Mouse (Mus musculus) T-helper 1 cell (primary cell): ENCODE measurements around the gene St8sia6.
"Not testable (repeated sequence)": the region's sequence is repeated elsewhere in the genome, so short reads cannot be mapped to it uniquely, and the experiment has no call there.

Experiments used
- in situ Hi-C: fragments of 300-600 bp; cut with MboI, MseI; formaldehyde crosslinking; loops from one replicate; pipeline ENCODE4 v1.15.1; 2025; ENCODE audit warnings: high pct_unique_total_duplicates

Gene St8sia6

DNA sequence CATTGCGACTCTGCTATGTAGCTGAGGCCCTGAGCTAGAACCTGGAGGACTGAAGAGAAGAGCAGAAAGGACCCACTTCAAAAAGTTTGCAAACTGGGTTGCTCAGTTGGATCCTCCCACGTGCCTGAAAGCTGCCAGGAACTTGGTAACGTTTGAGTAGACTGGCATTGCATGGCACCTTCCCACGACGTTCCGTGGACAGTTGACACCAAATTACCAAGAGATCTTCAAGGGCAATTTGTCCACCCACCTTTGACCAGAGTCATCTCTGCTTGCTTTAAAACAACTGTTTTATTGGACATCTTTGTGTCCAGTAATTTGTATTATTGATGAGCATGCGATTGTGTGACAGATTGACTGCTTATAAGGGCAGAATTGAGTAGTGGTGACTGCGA lies at the start of gene St8sia6:
TSS of gene St8sia6 (minus strand) at position 96 of the 395 bp plus-strand sequence.
- in situ Hi-C loops, result loop anchor here (5.0 kb wide), 2 partner anchors 122 to 522 kb away; partner anchors contain the start of gene Rsu1

- in situ Hi-C loops, result no loop called here
Observed at GRCm38 (mm10) chr2:13836310-13836709, 42.4 kb upstream of the St8sia6 start.

DNA sequence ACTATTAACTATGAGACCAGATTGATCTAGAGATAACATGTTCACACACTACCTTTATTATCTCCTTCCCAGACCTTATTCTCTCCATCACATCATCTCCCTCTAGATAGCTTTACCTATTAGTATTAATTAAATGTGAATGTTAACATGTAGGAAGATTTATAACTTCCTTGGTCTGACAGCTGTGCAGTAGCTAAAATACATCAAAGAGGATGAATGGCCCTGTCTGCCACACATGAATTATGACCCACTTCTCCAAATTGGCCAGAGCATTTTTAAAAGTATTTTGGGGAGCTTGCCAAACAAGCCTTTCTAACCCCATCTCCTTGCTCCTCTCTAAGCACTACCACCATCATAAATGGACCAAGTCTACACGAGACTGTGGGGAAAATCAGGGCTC lies 41.1 kb upstream of the St8sia6 start:
- in situ Hi-C loops, result no loop called here

DNA sequence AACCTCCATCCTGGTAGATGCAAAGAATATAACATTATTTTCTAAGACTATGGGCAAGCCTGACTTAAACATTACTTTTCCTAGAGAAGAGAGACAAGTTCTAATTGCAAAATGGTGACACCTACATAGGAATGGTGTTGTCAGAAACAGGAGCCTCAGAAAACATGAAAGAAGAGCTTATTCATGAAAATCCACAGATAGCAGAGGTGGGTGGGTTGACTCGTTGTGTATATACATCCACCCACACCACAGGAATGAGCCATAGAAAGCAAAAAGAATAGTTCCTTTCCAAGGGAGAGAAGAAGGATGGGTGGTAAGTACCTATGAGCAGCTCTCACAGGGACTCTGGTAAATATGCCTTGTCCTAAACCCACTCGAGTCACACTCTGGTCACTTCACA lies 22.8 kb upstream of the St8sia6 start:
- in situ Hi-C loops, result no loop called here

- in situ Hi-C loops, result no loop called here
Observed at GRCm38 (mm10) chr2:13808593-13808992, 14.7 kb upstream of the St8sia6 start.

DNA sequence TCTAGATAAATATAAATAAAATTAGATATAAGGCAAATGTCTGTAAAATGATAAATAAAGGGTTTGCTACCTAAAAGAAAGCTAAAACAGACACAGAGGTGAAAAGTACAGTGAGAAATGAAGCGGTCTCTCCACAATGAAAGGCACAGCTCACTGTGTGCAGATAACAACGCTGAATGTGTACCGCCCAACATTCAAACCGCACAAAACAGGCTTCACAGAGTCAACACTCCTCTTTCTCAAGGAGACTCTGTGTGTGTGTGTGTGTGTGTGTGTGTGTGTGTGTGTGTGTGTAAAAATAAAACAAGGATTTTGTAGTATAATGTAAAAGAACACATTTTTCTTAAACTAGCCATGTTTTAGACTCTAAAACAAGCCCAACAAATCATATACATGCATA lies 14.1 kb upstream of the St8sia6 start:
- in situ Hi-C loops, result no loop called here

GRCm38 (mm10) chr2:13806120-13806519 lies 12.3 kb upstream of the St8sia6 start:
- in situ Hi-C loops, result no loop called here

- in situ Hi-C loops, result no loop called here
Observed at GRCm38 (mm10) chr2:13800639-13801038, 6.8 kb upstream of the St8sia6 start.

DNA sequence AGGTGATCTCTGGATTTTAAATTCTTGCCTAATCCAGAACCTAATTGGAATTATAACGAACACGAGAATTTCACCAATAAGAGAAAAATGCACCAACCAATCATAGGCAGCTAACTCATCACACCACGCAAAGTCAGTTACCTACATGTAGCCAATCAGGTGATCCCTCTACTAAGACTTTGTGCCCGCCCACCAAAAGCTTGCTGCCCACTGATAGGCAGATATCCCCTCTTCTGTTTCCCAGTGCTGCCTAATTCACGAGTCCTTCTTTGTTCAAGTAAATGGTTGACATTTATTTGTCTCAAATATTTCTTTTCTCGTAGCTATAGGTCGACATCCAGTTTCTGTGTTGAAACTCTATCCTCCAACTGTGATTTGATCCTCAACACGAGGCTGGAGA lies 582 bp upstream of the St8sia6 start:
- in situ Hi-C loops, result loop anchor here (5.0 kb wide), 2 partner anchors 122 to 522 kb away; partner anchors contain the start of gene Rsu1

DNA sequence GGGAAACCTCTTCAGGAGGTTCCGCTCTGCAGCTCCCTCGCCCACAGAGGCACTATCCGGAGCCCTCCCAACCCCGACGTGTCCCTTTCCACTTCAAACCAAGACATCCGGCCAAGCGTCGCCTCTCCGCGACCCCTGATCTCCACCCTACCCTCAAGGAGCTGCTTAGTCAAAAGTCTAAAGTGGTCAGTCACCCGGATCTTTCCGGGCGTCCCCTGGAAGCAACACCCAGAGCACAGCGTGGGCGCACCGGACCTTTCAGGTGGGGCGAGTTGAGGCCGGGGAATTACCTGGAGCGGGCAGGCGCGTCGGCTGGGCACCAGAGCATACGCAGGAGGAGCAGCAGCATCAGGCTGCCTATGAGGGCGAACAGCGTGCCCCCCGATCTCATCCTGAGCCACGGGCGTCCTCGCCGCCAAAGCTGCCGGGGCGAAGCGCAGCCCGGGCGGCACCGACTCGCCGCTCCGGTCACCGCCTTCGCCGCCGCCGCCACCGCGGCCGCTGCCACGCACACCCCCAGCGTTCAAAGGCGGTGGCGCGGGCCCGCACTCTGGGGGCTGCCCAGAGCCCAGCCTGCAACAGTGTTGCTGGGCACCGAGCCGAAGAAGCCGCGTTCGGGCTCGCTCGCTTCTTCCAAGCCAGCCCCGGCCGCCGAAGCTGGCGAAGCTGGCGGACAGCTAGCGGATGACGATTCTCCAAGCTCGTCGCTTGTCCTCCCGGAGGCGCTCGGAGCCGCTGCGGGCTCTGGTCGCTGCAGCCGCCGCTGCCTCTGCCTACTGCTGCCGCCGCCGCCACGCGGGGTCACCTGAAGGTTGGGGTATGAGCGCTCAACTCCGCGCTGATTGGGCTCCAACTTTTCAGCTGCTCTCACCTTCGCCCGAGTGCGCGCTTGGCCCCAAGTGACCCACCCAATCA lies 553 bp downstream of the St8sia6 start:
- in situ Hi-C loops, result loop anchor here (5.0 kb wide), 2 partner anchors 121 to 521 kb away; partner anchors contain the start of gene Rsu1

DNA sequence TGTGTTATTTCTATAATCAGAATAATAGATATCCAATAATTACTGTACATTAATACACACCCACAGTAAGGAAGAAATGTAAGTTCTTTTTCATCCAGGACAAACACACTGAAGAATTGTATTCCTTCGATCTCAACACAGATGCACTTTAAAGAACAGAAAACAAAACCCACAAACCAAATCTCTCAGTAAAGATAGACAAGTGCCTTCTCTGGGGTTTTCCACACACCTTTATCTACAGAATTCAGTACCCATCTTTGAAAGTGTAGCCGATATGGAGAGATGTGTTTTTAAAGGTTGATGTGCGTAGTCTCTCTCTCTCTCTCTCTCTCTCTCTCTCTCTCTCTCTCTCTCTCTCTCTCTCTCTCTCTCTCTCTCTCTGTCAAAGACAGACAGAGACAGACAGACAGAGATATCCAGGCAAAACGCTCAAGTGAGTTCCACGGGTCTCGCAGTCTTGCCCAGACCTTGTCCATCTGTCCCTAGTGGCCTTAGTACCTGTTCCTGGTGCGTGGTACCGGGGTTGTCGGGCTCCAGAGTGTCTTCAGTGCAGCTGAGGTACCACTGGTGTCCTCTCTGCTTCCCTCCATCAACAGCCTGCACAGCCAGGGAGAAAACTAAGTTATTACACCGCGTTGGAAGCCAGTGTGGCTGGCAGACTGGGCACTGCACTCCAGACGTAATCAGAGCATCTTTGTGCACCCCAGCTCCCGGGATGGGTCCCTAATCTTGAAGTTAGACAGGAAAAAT lies 1.4 kb downstream of the St8sia6 start:
- in situ Hi-C loops, result loop anchor here (5.0 kb wide), 2 partner anchors 120 to 520 kb away; partner anchors contain the start of gene Rsu1

DNA sequence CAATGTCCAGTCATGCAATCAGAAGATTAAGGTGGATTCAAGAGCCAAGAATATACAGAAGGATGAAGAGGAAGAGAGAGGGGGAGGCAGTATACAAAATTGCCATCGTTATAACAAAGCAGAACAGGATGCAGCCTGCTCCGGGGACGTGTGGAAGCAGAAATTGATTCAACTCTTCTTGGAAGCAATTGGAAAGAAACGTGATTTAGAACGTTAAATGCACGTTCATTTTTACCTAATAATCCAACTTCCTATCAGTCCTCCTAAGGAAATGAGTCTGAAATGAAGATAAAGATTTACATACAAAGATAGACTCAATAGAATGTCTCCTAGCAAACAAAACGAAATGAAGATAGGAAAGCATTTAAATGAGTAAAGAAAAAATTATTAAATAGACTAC lies 2.3 kb downstream of the St8sia6 start:
- in situ Hi-C loops, result loop anchor here (5.0 kb wide), 2 partner anchors 119 to 519 kb away; partner anchors contain the start of gene Rsu1

DNA sequence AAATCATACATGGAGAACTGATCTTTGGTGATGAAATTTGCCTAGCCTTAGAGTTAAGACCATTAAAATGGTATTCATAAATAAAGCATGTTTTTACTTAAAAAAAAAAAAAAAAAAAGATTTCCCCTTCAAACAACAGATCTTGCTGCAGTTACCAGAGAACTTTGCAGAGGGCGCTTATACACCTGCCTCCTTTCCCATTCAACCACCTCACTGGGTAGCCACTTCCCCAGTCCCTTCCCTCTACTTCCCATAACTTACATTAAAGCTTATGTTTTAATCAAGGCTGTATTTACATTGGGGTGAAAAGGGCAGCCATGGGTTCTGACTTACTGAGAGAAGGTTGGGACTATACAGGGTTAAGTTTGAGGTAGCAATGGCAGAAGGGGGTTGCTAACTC lies 4.5 kb downstream of the St8sia6 start:
- in situ Hi-C loops, result no loop called here

- in situ Hi-C loops, result no loop called here
Observed at GRCm38 (mm10) chr2:13786577-13787168, 7.2 kb downstream of the St8sia6 start.

- in situ Hi-C loops, result not testable (repeated sequence)
Observed at GRCm38 (mm10) chr2:13785992-13786391, 7.9 kb downstream of the St8sia6 start.

- in situ Hi-C loops, result no loop called here
Observed at GRCm38 (mm10) chr2:13785247-13785646, 8.6 kb downstream of the St8sia6 start.

DNA sequence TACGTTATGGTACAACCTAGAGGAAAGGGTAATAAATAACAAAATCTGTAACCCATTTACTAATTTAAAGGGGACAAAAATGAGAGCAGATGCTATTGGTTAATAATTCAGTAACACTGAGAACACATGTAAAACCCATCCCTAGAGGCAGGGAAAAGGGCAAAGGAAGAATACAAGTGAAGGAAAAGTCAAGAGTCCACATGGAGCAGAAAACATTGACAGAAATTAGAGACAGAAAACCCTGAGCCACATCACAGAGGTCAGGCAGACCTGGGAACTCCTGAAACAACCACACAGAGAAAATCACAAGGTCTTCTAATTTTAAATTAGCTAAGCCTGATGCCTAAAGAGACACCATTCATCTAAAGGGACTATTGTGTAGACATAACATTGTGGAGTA lies 9.4 kb downstream of the St8sia6 start:
- in situ Hi-C loops, result no loop called here

- in situ Hi-C loops, result loop anchor here (10.0 kb wide), 1 partner anchor 1352 kb away; no protein-coding TSS in a partner anchor
Observed at GRCm38 (mm10) chr2:13777032-13777431, 16.8 kb downstream of the St8sia6 start.

DNA sequence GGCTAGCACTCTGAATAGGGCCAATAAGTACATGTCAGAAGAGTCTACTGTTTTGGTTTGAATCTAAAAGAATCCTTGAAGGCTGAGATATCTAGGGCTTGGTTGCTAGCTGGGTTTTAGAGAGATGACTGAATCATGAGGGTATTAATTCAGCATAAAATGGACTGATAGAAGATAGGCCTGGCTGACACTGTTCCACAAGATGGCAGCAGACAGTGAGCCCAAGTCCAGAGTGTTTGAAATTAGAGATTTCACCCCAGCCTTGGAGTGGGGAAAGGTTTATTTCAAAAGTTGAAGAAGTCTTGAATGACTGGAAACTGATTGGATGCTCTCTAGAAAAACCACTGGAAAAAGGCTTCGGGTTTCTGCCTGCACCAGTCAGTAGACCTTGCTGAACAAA lies 17.4 kb downstream of the St8sia6 start:
- in situ Hi-C loops, result loop anchor here (10.0 kb wide), 1 partner anchor 1352 kb away; no protein-coding TSS in a partner anchor

- in situ Hi-C loops, result loop anchor here (10.0 kb wide), 1 partner anchor 1350 kb away; no protein-coding TSS in a partner anchor
Observed at GRCm38 (mm10) chr2:13775056-13775455, 18.8 kb downstream of the St8sia6 start.

DNA sequence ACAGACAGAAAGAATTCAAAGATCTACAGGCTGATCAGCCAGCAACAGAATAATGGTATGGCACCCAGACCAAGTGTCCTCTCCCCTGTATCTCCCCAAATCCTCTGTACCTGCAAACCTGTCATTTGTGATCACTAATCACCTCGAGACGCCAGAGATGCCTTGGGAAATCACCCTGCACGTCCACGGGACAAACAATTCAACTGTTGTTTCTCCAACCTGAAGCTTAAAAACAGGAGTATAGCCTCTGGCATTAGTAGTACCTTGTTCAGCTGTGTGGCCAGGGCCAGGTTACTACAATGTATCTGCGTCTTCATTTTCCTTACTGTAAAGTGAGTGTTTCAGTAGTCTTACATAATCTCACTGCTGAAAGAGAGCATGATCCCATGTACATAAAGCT lies 25.3 kb downstream of the St8sia6 start:
- in situ Hi-C loops, result loop anchor here (25.0 kb wide), 1 partner anchor 1531 kb away; no protein-coding TSS in a partner anchor
